Mouse (Mus musculus) spleen, postnatal 4 days (tissue): ENCODE results near the gene Tfdp1.
"Not testable (repeated sequence)": the region's sequence is repeated elsewhere in the genome, so short reads cannot be mapped to it uniquely, and the experiment has no call there.

Experiments
- DNase-seq, 2 experiments: peaks; one replicate each; pipeline ENCODE4 v3.0.0; 2022; ENCODE audit warnings: low spot score in 2 of 2

The Tfdp1 gene

DNA sequence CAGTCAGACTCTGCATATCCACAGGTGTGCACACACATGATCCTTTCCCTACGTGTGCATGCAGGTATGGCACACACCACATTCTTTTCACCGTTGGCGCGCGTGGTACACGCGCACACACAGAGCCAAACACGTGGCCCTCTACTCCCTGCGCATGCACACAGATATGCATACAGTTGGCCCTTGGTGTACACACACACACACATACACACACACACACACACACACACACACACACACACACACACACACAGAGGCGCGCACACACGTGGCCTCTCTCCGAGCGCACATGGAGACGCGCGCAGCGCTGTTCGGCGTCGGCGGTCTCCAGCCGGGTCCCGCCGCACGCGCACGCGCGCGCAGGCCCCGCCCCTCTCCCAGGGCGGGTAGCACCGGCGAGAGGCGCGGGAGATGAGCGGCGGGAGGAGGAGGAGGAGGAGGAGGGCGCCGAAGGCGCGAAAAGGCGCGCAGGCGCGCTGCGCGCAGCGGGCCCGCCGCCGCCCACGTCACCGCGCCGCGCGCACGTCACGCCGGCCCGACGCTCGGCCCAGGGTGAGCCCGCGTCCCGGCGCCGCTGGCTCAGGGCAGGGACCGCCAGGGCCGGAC, at the start of gene Tfdp1:
Gene Tfdp1 (plus strand): TSS at position 497 of the 606 bp plus-strand sequence.
- DNase-seq: peak; percentile 85 to 91

DNA sequence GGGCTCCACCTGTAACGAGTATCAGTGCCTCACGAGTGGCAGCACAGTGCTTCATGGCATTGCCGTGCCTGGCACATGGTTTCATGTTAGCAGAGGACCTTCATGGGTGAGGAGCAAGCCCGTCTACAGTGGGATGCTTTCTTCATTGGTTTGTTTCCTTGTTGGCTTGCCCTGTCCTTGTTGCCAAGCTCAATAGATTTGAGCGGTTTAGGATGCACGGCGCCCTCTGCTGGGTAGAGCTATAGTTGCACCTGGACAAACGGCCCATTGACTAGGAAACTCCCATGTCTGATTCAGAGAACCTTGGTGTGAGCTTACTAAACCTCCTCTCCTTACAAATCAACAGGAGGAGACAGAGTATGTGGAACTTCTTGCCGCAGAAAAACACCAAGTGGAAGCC, 46.2 kb upstream of the Tfdp1 start:
- DNase-seq: peak; percentile 76 to 90

DNA sequence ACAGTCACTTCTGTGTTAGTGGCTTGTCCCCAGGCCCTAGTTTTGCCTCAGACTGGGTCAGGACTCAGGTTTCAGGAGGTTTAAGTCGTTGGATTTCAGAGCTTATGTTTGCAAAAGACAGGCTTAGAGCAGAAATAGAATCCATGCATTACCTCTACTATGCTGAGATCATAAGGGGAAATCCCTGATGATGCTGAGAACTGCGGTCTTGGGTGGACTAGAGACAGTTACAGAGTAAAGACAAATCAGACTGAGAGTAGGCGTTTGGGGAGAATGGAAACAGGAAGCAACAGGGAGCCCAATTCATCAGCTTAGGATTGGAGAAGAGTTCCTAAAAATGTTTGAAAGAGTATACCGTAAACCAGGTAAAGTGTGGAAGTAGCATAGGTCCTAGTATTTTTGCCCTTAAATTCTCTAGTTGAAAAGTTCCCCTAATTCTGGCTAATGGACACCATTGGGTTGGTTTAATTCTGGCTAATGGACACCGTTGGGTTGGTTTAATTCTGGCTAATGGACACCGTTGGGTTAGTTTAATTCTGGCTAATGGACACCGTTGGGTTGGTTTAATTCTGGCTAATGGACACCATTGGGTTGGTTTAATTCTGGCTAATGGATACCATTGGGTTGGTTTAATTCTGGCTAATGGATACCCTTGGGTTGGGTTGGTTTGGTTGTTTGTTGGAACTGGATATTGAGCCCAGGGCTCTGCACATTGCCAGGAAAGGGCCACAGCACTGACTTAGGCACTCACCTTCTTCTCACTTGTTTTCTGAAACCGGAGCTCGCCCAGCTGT, 44.7 kb upstream of the Tfdp1 start:
- peak in 1 of 2 experiments; percentile 51 for DNase-seq

DNA sequence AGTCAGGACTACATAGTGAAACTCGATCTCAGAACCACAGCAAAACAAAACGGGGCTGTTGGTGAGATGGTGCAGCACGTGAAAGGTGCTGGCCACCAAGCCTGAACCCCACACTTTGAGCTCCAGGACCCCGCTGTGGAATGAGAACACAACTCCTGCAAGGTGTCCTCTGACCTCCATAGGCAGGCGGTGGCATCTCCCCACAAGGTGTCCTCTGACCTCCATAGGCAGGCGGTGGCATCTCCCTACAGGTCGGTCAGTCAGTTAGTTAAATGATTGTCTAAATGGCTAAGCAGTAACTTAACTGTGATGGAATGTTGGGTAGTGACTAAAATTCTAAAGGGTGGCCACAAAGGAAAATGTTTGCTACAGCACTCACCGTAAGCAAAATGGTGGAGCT, 39.0 kb upstream of the Tfdp1 start:
- peak in 1 of 2 experiments; percentile 49 for DNase-seq

DNA sequence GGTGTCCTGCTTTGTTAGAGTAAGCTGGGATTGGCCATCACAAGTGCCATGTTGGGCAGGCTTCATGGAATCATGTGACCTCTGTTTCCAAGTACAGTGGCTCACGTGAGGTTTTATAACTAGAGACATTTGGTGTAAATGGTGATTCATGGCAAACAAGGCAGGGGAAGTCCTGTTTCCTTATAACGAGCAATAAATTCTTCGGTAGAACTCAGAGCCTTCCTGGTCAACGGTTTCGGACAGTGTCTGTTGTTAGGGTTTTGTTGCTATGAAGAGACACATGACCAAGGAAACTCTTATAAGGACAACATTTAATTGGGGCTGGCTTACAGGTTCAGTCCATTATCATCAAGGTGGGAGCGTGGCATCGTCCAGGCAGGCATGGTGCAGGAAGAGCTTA, 37.5 kb upstream of the Tfdp1 start:
- DNase-seq: no peak

DNA sequence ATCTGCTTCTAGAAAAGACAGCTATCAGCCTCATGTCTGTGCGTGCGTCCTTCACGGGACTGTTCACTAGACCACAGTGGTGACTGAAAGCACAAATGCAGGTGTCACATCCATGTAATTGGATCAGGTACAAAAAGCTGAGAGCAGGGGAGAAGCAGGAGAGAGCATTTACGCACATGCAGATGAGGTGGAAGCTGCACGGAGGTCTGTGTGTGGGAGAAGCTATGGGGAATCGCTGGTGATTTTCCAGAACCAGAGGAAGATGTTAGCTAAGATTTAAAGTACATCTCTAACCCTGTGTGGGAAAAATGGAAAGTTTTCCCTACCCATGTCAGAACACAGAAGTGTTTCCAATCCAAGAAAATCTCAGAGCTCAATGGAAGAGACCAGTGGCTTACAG, 33.1 kb upstream of the Tfdp1 start:
- DNase-seq: peak in 1 of 2 experiments; percentile 39

DNA sequence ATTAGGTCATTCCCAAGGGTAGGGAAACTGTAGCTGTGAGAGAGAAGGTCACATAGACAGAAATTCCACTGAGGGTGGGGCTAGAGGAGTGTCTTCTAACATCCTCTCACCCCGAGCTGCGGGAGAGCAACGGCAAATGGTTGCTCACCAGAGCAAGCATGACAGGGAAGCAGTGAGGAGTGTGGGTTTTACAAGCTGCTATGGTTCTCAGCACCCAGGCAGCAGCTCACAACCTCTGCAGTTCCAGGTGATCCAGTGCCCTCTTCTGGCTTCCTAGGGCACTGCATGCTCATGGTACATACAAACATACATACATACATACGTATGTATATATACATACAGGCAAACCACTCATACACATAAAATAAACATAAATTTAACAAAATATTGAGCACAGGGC, 32.7 kb upstream of the Tfdp1 start:
- no peak for DNase-seq

DNA sequence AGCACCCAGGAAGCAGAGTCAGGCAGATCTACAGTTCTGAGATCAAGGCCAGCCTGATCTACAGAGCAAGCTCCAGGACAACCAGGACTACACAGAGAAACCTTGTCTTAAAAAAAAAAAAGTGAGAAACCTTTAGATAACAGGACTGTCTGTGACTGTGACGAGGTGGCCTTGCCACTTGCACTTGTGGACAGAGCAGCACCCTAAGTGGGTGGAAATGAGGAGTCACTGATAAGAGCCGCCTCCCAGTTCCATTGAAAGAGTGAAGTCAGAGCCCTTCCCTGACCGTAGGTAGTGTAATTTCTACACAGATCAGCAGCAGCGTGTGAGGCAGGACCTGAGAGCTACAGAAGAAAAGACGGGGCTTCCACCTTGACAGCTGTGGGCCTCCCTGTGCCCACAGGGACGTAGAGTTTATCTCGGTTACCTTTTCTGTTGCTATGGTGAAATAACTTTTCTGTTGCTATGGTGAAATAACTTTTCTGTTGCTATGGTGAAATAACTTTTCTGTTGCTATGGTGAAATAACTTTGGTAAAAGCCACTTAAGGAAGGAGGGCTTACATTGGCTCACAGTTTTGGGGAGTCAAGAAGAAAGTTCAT, 32.1 kb upstream of the Tfdp1 start:
- no peak for DNase-seq

DNA sequence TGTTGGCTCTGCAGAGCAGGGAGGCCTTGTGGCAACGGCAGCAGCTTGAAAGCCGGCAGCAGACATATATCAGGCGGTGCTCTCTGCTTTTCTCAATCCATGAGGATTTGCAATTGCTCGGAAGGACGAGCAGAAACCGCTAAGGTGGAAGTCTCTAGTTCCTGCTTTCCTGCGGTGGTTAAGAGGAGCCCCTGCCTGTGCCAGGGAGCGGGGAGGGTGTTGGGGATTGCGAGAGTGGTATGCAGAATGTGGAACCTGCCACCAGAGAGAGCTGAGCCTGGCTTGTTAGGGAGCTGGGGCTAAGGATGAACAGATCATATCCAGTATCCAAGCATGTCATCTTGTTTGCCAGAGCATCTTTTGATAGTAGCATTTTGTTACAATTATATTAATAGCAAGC, 31.6 kb upstream of the Tfdp1 start:
- DNase-seq: no peak

DNA sequence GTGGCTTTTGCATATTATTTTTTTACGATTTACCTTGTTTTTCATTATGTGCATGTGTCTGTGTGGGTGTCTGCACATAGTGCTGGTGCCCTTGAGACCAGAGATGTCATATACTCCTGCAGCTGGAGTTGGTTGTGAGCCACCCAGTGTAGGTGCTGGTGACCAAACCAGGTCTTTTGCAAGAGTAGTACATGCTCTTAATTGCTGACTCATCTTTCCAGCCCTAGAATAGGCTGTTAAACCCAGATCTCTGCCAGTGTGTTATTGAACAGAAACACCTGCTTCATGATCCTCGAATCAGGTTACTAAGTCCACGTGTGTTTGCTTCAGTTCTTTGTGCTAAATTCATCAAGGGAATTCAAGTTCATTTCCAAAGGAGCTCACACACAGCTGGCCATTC, 23.6 kb upstream of the Tfdp1 start:
- DNase-seq: no peak

DNA sequence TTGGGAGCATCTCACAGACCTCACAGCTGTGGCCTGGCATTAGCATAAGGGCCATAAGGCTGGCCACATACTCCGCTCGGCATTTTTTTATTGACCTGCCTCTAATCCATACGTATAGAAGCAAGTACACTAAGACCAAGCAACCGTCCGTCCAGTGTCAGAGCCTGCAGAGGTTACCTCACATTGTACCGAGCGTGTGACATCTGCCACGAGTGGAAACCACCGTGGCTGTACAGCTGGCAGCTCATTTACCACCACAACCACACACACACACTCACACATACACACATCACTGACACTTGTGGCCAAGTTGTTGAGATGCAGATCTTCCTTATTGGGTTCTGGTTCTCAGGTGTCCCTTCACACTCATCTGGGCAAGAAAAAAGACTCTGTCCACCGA, 21.9 kb upstream of the Tfdp1 start:
- no peak for DNase-seq

DNA sequence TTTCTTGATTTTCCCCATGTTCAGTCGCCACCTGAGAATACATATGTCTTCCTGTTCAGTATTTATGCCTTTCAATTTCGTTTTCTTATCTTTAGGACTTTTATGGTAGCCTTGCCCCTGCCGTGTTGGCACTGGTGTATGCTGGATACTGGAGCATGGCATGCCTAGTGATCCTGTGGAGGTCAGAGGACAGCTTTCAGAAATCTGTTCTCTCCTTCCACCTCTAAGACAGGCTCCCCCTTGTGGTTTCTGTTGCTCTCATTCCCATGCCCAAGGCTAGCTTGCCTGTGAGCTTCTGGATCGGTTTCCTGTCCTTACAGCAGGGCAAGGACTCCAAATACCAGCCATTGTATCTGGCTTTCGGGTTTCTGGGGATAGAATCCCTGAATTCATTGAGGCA, 12.0 kb upstream of the Tfdp1 start:
- no peak for DNase-seq

DNA sequence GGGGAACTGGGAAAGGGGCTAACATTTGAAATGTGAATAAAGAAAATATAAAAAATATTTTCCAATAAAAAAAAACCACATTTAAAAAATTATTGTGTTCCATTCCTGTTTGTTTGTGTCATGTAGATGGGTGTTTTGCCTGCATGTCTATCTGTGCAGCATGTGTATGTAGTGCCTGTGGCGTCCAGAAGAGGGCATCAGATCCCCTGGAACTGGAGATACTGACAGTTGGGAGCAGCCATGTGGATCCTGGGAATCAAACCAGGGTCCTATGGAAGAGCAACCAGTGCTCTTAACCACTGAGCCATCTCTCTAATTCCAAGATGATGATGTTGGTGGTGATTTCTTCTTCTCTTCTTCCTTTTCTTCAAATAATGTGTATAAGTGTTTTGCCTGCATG, 3.9 kb upstream of the Tfdp1 start:
- no peak for DNase-seq

DNA sequence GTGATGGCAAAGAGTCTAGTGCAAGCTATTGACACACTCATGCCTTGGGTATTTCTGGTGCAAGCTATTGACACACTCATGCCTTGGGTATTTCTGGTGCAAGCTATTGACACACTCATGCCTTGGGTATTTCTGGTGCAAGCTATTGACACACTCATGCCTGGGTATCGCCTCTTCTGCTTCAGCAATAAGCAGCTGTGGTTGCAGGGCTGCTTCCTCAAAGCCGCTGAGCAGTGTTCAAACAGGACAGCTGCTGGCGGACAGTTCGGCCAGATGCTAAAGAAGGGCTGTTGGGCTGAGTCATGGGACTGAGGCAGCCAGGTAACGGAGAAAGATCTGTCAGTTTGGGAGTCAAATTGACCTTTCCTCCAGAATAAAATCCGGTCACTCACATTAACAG, 1.3 kb upstream of the Tfdp1 start:
- not testable (repeated sequence) for DNase-seq

DNA sequence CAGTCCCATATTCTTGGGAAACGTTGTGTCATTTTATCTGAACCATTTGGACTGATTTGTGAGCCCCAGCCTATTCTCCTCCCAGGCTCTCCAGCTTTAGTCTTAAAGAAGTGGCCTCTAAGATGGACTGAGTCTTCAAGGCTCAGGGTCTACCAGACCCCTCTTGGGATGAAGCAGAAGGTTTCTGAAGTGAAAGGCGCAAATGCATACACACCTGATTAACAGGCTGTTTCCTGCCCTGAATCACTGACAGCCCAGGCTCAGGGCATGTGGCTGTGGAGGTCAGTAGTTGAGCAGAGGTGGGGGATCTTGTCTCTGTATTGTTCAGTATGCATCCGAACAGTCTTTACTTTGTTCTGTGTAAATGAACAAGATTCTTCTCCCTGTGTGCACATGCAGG, 873 bp upstream of the Tfdp1 start:
- DNase-seq: no peak

DNA sequence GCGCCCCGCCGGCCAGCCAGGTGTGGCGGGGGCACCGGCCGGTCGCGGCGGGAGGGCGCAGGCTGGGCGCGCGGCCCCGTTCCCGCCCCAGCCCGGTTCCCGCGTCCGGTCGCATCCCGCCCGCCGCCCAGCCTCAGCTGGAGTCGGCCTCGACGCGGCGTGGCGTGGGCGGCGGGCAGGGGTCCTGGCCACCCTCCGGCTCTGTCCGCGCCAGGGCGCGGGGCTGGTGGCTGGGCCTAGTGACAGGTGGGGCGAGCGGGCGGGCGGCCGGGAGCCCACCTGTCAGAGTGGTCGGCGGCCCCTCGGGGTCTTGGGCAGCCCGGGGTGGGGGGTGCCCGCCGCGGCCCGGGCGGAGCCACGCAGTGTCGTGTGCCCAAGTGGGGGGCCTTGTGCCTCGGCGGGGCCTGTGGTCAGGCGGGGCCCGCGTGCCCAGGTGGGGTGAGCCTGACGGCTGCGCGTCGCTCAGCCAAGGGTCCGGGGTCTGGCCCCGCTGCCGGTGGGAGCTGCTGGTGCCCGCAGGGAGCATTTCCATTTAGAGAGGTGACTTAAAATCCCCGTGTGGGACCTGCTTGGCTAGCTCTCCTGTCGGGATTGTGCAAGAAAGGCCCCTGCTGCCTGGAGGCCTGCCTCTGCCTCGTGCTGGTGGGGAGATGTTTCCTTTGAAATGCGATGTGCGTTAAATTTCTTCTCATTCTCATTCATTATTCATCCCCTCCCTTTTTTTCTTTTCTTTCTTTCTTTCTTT, 522 bp downstream of the Tfdp1 start:
- peak; percentile 36 to 81 for DNase-seq

DNA sequence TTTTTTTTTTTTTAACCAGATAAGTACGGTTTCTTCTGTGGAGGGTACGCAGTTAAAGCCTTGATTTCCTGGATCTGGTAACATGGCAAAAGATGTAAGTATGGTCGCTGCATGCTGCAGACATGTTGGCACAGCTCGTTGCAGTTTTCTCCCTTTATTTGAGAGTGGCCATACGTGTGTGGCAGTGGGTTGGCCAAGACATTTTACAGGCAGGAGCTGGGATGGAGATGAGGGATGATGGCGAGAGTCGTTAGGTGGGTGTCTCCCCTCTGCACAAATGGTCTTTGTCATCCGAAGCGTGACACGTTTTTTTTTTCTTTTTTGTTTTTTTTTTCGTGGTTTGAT, 1.1 kb downstream of the Tfdp1 start:
- no peak for DNase-seq

DNA sequence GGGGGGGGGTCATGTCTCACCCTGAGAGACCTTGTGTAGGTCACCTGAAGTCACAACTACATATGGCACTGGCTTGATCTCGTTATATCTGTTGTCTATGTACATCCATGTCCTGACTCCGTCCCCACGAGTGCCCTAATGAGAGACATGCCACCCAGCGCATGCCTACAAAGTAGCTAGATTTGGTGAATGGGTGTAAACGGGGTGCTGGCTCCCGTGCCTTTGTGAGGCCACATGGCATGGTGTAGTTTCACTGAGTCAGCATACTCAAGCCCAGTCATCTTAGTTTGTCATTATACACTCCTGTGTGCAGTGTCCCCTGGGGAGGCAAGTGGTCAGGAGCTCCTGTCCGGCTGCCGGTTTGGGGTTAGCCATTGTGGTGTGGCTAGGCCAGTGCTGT, 2.1 kb downstream of the Tfdp1 start:
- DNase-seq: no peak

DNA sequence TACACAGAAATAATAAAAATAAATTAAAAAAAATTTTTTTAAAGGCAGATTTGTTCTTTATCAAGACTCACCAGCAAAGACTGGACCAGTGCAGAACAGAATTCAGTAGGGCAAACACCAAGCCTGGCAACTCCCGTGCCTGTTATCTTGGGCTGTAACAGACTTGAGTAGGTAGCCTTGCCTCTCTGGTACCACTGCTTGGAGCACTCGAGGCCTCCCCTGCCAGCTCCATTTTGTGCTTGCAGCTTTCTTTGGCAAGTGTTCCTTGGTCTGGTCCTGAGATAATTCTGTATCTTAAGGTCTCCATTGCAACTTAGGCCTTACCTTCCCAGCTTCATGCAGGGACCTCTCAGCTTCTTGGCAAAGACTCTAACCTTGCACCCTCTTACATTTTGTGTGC, 3.8 kb downstream of the Tfdp1 start:
- no peak for DNase-seq

DNA sequence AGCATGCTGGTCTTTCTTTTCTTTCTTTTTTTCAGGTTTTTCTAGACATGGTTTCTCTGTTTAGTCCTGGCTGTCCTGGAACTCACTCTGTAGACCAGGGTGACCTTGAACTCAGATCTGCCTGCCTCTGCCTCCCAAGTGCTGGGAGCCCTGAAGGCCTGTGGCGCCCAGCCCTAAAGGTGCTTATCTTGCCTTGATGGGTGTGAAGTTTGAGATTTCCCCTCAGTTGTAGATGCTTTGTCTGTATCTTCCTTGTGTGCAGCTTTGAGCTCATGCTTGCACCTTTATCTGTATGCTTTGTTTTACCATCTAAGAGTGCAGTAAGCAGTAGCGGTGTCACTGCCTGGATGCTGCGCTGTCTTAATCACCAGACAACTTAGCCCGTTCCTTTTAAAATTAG, 4.6 kb downstream of the Tfdp1 start:
- no peak for DNase-seq

DNA sequence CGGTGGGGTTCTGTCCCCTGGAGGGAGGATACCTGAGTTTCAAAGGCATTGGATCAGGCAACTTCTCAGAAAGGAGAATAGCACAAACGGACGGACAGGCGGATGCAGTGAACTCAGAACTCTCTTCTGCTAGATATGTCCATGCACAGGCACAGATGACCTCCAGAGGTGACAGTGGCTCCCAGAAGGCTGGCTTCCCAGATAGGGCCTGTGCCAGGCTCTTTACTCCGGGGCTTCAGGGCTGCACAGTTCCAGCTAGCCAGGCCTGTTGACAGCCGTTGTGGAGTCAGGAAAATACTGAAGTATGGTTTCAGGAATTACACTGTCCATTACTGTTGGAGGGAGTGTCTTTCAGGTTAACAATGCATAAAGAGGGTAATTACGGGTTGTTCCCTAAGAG, 11.5 kb downstream of the Tfdp1 start:
- DNase-seq: no peak

DNA sequence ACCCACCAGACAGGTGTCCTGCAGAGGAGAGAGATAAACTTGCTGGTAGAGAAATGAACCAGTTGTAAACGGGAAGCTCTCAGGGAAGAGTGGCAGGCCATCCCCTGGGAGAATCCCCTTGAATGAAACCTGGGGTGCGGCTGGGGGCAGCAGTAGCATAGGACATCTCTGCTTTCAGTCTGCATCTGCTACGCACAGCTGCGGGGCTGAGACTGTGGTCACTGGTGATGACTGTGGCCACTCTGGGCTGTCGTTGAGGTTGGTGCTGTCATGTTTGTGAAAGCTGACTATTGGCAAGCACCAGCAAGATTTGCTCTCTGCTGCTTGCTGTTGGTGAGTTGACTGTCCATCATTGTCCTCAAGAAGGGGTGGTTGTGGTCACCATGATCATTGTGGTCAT, 13.0 kb downstream of the Tfdp1 start:
- DNase-seq: no peak

DNA sequence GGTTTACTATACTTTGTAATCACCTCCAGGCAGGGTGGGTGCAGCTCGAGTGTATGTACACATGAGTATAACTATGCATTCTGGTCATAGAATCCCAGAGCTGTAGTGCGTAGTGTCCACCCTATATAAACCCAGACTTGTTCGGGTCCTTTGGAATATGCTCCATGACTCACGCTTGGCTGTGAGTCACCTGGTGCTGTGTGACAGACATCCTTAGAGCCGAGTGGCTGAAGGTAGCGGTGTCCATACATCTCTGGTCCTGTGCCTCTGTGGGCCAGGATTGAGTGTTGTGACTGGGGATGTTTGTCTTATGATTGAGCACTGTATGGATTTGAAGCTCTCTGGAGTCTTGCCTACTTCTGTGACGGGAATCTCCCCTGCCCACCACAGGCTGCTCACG, 14.1 kb downstream of the Tfdp1 start:
- DNase-seq: no peak
